Mouse (Mus musculus): ENCODE measurements at regions not wholly inside any gene's neighbourhood (a gene's known extent, or its start where the extent isn't known, plus 50 kb on each side); places are given as distances from the start of the nearest gene placed in this dataset.
A peak's percentile ranks its signal among the peaks of the same experiment; 100 is the strongest.
"Not testable (repeated sequence)": the region's sequence is repeated elsewhere in the genome, so short reads cannot be mapped to it uniquely, and the experiment has no call there.

- DNase-seq (ENCODE audit: low read depth, low spot score) = no peak
Measured at GRCm38 (mm10) chr5:64584308-64584707, 218.9 kb upstream of the Klf3 start.

DNA sequence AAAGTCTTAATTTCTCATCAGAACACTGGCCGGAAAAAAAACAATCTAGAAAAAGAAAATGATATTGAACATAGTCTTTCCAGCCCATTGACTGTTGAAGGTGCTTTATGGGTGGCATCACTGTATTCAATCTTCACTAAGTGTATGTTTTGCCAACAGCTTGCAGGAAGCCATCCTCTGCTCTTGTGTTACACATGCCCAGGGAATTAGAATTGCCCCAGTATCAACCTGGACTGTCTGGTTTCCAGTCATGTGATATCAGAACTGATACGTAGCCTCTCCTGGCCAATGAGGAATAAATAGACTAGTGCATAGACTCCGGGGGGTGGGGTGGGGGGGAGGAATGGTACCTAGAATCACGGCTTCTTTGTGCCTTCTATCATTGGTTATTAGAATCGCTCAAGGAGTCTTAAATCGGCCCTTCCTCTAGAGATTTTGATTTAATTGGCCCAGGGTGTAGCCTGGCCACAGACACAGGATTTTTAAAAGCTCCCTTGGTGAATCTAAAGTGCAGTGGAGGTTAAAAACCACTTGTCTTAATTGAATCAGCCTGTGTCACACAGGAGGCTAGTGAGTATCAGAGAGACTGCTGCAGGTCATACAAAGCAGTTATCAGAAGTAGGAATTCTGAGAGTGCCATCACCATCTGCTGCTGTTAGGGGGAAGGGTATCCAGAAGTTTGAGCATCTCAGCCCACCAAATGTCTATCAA is 218.0 kb upstream of the Klf3 start:
- DNase-seq (ENCODE audit: low read depth, low spot score) = no peak

- no peak for DNase-seq (ENCODE audit: low read depth, low spot score)
Measured at GRCm38 (mm10) chr5:64586316-64586715, 216.9 kb upstream of the Klf3 start.

DNA sequence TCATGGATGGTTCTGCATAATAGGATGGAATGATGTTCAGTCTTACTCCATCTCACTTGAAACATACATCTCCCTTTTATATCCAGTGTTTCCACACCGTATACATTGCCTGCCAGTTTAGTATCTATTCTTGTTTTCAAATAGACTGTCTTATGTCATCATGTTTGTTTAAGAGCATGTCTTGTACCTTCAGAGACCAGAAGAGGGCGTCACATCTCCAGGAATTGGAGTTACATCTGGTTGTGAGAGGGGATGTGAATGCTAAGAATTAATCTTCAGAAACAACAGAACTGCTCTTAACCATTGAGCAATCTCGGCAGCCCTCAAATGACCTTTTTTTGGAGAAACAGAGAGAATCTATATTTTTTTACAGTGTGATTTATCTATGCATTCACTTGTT is 216.3 kb upstream of the Klf3 start:
- DNase-seq (ENCODE audit: low read depth, low spot score) = peak; percentile 22

GRCm38 (mm10) chr5:64587895-64588738 is 215.1 kb upstream of the Klf3 start:
- DNase-seq (ENCODE audit: low read depth, low spot score) = no peak

GRCm38 (mm10) chr5:64588768-64589167 is 214.4 kb upstream of the Klf3 start:
- DNase-seq (ENCODE audit: low read depth, low spot score) = not testable (repeated sequence)

- DNase-seq (ENCODE audit: low read depth, low spot score) = no peak
Measured at GRCm38 (mm10) chr5:64590036-64590435, 213.2 kb upstream of the Klf3 start.

- DNase-seq (ENCODE audit: low read depth, low spot score) = no peak
Measured at GRCm38 (mm10) chr5:64590747-64591146, 212.4 kb upstream of the Klf3 start.

GRCm38 (mm10) chr5:64591792-64592191 is 211.4 kb upstream of the Klf3 start:
- no peak for DNase-seq (ENCODE audit: low read depth, low spot score)

DNA sequence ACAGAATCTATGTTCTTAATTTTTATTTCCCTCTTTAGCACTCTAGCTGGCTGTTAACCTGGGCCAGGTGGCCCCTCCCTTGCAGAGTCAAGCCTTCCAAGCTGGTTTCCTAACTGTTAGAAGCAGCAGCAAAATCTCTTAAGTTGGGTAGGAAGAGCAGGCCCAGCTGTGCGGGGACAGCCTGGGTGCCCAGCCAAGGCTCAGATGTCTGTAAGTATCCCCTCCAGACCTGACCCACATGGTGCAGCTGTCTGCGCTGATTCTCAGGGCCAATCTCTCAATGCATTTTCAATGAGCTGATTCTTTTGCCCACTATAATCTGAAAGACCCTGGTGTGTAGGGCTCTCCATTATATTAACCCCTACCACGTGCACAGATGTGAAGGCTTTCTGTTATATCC is 208.0 kb upstream of the Klf3 start:
- DNase-seq (ENCODE audit: low read depth, low spot score) = no peak

- DNase-seq (ENCODE audit: low read depth, low spot score) = no peak
Measured at GRCm38 (mm10) chr5:64595751-64596344, 207.3 kb upstream of the Klf3 start.

GRCm38 (mm10) chr5:64597021-64597420 is 206.2 kb upstream of the Klf3 start:
- no peak for DNase-seq (ENCODE audit: low read depth, low spot score)

GRCm38 (mm10) chr5:64597451-64597850 is 205.7 kb upstream of the Klf3 start:
- DNase-seq (ENCODE audit: low read depth, low spot score) = no peak

- no peak for DNase-seq (ENCODE audit: low read depth, low spot score)
Measured at GRCm38 (mm10) chr5:64598606-64599005, 204.6 kb upstream of the Klf3 start.

DNA sequence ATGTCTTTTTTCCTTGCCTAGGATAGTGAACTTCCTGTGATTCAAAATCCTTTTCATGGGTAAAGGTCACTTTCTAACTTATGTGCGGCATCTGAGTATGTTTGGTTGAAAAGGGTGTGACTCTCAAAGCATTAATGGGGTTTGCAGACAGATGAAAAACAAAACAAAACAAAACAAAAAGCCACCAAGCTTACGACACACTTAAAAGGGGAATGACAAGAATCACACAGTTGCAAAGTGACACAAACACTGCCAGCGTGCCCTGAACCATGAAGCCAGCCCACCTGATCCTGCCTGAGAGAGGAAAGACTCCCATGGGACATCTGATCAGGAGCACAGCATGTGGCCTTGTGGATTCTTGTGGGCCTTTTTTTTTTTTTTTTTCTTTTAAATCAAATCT is 204.2 kb upstream of the Klf3 start:
- DNase-seq (ENCODE audit: low read depth, low spot score) = peak; percentile 36

DNA sequence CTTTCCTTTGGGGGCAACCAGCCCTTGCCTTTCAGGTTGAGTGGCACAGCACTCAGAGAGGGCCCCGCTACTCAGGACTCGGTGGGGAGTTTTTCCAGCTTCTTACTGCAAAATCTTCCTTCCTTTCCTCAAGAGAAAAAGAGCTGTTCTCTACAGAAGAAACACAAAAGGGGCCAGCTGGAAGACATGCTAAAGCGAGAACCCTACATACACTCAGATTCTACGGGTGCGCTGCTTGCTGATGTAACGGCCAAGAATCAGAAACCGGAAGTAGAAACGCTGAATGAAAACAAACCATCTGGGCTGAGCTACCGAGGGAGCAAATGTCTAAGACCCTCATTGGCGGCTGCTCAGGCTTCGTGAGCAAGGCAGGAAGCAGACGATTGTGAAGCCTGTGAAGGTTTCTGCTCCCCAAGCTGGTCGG is 203.3 kb upstream of the Klf3 start:
- peak; percentile 82 for DNase-seq (ENCODE audit: low read depth, low spot score)

GRCm38 (mm10) chr5:64600392-64600791 is 202.8 kb upstream of the Klf3 start:
- DNase-seq (ENCODE audit: low read depth, low spot score) = no peak

DNA sequence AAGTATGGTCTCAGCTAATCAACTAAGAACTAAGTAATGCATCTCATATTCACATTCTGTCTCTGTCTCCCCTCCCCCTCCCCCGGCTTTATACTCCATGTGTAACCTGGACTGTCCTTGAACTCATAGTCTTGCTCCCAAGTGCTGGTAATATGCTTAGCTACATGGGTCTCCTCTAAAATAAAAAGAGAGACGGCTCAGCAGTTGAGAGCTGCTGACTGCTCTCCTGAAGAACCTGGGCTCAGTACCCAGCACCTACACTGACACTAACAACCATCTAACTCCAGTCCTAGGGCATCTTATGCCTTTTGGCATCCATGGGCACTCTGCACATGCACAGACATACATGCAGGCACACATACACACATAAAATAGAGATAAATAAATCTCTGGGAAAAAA is 202.4 kb upstream of the Klf3 start:
- no peak for DNase-seq (ENCODE audit: low read depth, low spot score)

- DNase-seq (ENCODE audit: low read depth, low spot score) = no peak
Measured at GRCm38 (mm10) chr5:64601285-64601684, 201.9 kb upstream of the Klf3 start.

DNA sequence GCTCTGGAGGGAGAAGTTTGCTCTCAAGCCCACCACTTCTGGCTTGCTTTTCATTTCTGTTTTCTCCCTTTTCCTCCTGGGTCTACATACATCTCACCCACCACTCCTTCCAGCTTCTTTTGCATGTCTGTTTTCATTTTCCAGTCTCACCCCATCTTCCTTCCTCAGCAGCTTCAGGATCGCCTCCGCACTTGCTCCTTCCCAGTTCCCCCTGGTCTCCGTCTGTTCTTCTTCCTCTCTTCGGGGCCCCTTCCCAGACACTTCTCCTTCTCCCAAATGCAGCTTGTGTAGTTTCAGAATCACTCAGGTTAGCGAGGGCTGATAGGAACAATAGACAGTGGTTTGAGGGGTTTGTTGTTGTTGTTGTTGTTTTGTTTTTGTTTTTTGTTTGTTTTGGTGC is 201.4 kb upstream of the Klf3 start:
- no peak for DNase-seq (ENCODE audit: low read depth, low spot score)

- no peak for DNase-seq (ENCODE audit: low read depth, low spot score)
Measured at GRCm38 (mm10) chr5:64602356-64602936, 200.7 kb upstream of the Klf3 start.
